20 mouse cellular contexts compared by ENCODE assay signal in the genomic region with DNA sequence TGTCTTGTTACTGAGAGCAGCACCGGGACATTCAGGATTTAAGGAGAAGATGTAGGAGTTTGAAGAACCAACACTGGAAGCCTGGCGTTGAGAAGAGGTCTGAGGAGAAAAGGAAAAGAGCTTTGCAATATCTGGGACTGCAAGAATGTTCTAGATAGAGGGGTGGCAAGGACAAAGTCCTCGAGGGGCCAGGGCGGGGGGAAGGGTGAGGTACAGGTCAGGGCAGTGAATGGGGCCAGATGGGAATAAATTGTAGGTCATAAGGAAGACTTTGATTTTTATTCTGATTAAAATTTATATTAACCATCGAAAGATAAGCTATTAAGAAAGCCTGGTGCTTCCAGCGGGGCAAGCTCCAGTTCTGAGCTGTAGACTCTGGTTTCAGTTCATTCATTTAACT. TPM values are rescaled to one million over a fixed set of nuclear protein-coding genes. Genes with fewer than 3 reads are reported as not detected.
A peak's percentile ranks its signal among the peaks of the same experiment; 100 is the strongest.
DNase-seq lines count a peak whose midpoint lies in the region; ATAC-seq and TF ChIP-seq lines count a peak whose summit lies in the region.
"Had no signal": no experiment of that assay in that cellular context is flagged by ENCODE, and none has a peak within 500 bp of the region (broad histone marks: within the 10 kb centered on the region; RNA-seq: fewer than 3 reads in every experiment).

No protein-coding gene starts in this region.

- no peak for DNase-seq in heart, embryonic 10.5 days (ENCODE audit: low spot score)
- no peak for DNase-seq in heart, adult 11 months
- DNase-seq in heart, postnatal 0 days (ENCODE audit: low spot score), result no peak
- no peak for DNase-seq in heart, postnatal 36 days
- DNase-seq in intestine, embryonic 14.5 days (ENCODE audit: low spot score), result peak; percentile 41
- no peak for DNase-seq in urinary bladder, postnatal 36 days (ENCODE audit: low spot score in 2 of 2)
- no peak for DNase-seq in layer of hippocampus, adult 11-12 months (ENCODE audit: low spot score)
- DNase-seq: adrenal gland, postnatal 14 days; kidney, adult 18-20 months had no signal

- H3K4me2 ChIP-seq in heart, postnatal 0 days (ENCODE audit: low read depth, low read length), result no peak overlapping the region
- no peak overlapping the region for H3K4me2 ChIP-seq in intestine, embryonic 14.5 days (ENCODE audit: low read length)
- 0 out of 2 replicates have a peak overlapping the region, but pooled peaks have one; percentile 58 for H3K4me2 ChIP-seq in intestine, embryonic 16.5 days (ENCODE audit: low read depth, low read length)
- H3K4me2 ChIP-seq: embryonic facial prominence, embryonic 12.5 days; forebrain, embryonic 15.5 days; hindbrain, embryonic 14.5 days had no signal

- peaks cover 32% of the 10 kb centered on the region for H3K27me3 ChIP-seq in heart, embryonic 10.5 days (ENCODE audit: insufficient read depth, poor library complexity, severe bottlenecking)
- H3K27me3 ChIP-seq in heart, postnatal 0 days (ENCODE audit: control insufficient read depth, insufficient read depth, low read length), result 0 out of 2 replicates have a peak, but pooled peaks cover 3% of the 10 kb centered on the region
- H3K27me3 ChIP-seq in intestine, embryonic 14.5 days (replicated peaks; ENCODE audit: control insufficient read depth, insufficient read depth, low read length), result no peaks in the 10 kb centered on the region
- no peaks in the 10 kb centered on the region for H3K27me3 ChIP-seq in intestine, embryonic 16.5 days (replicated peaks; ENCODE audit: control insufficient read depth, insufficient read depth, low read length)
- H3K27me3 ChIP-seq: CH12.LX, Patski had no signal

- peak overlapping the region; percentile 60; the same call in 1 of the 2 replicates for H3K27ac ChIP-seq in heart, embryonic 10.5 days
- peak overlapping the region; percentile 78 for H3K27ac ChIP-seq in heart, postnatal 0 days (ENCODE audit: low read depth)
- no peak overlapping the region for H3K27ac ChIP-seq in intestine, embryonic 14.5 days (ENCODE audit: low read depth)
- H3K27ac ChIP-seq in intestine, embryonic 16.5 days (ENCODE audit: low read length), result peak overlapping the region; percentile 95
- H3K27ac ChIP-seq: embryonic facial prominence, embryonic 12.5 days; forebrain, embryonic 15.5 days; hindbrain, embryonic 10.5 days; hindbrain, embryonic 14.5 days had no signal

- H3K36me3 ChIP-seq in heart, embryonic 10.5 days, result no peaks in the 10 kb centered on the region
- no peaks in the 10 kb centered on the region for H3K36me3 ChIP-seq in heart, postnatal 0 days (replicated peaks; ENCODE audit: control insufficient read depth, insufficient read depth, low read length)
- no peaks in the 10 kb centered on the region for H3K36me3 ChIP-seq in intestine, embryonic 14.5 days (ENCODE audit: control insufficient read depth, insufficient read depth, low read length)
- no peaks in the 10 kb centered on the region for H3K36me3 ChIP-seq in intestine, embryonic 16.5 days (ENCODE audit: control insufficient read depth, insufficient read depth, low read length)
- H3K36me3 ChIP-seq: embryonic facial prominence, embryonic 12.5 days; forebrain, embryonic 15.5 days; heart, embryonic 15.5 days; hindbrain, embryonic 10.5 days had no signal

- TF ChIP-seq EP300 in heart, postnatal 0 days (IDR thresholded peaks at IDR 0.05; ENCODE audit: low read depth), result no peak

- 0 out of 2 replicates have a peak overlapping the region, but pooled peaks have one; percentile 23 for H3K9ac ChIP-seq in heart, postnatal 0 days (replicated peaks; ENCODE audit: low read depth, low read length)
- no peak overlapping the region for H3K9ac ChIP-seq in intestine, embryonic 14.5 days (ENCODE audit: low read length)
- peak overlapping the region; percentile 71; the same call in 1 of the 2 replicates for H3K9ac ChIP-seq in intestine, embryonic 16.5 days (ENCODE audit: low read depth, low read length)
- H3K9ac ChIP-seq: embryonic facial prominence, embryonic 12.5 days; forebrain, embryonic 15.5 days; heart, embryonic 15.5 days; hindbrain, embryonic 14.5 days had no signal

- H3K9me3 ChIP-seq in heart, embryonic 10.5 days, result no peaks in the 10 kb centered on the region
- no peaks in the 10 kb centered on the region for H3K9me3 ChIP-seq in heart, postnatal 0 days (replicated peaks; ENCODE audit: control insufficient read depth, low read length)
- no peaks in the 10 kb centered on the region for H3K9me3 ChIP-seq in intestine, embryonic 14.5 days (ENCODE audit: control insufficient read depth, low read length)
- H3K9me3 ChIP-seq in intestine, embryonic 16.5 days (ENCODE audit: control insufficient read depth, low read length), result no peaks in the 10 kb centered on the region
- H3K9me3 ChIP-seq: embryonic facial prominence, embryonic 12.5 days; forebrain, embryonic 15.5 days; heart, embryonic 15.5 days; hindbrain, embryonic 10.5 days had no signal

- intact Hi-C loops in heart, postnatal 36 days (cut with DNase I), result no loop called here

- H3K4me1 ChIP-seq in heart, embryonic 10.5 days, result peaks cover 28% of the 10 kb centered on the region
- H3K4me1 ChIP-seq in heart, postnatal 0 days (ENCODE audit: control insufficient read depth, insufficient read depth), result peaks cover 15% of the 10 kb centered on the region
- peaks cover 13% of the 10 kb centered on the region for H3K4me1 ChIP-seq in intestine, embryonic 14.5 days (replicated peaks; ENCODE audit: control insufficient read depth, insufficient read depth, low read length)
- peaks cover 18% of the 10 kb centered on the region for H3K4me1 ChIP-seq in intestine, embryonic 16.5 days (ENCODE audit: control insufficient read depth, insufficient read depth, low read length)
- H3K4me1 ChIP-seq: forebrain, embryonic 15.5 days had no signal

- TF ChIP-seq CTCF in heart, postnatal 0 days (IDR thresholded peaks at IDR 0.05; ENCODE audit: low read depth), result no peak

- ATAC-seq in heart, postnatal 0 days (ENCODE audit: insufficient read depth, low read depth), result no peak
- no peak for ATAC-seq in intestine, embryonic 14.5 days (replicated peaks; ENCODE audit: low FRiP score, low TSS enrichment, low read depth)
- peak; percentile 50; the same call in 1 of the 2 replicates for ATAC-seq in intestine, embryonic 16.5 days
- ATAC-seq: activated CD4-positive, CD25-positive, alpha-beta regulatory T cell, adult 4 months; forebrain, embryonic 15.5 days; Patski had no signal

- 82% methylated on average over 6 of the region's 6 CpGs for WGBS in heart, embryonic 10.5 days
- 69% methylated on average over 6 of the region's 6 CpGs for WGBS in heart, postnatal 0 days
- WGBS in intestine, embryonic 14.5 days, result 81% methylated on average over 6 of the region's 6 CpGs
- 75% methylated on average over 6 of the region's 6 CpGs for WGBS in intestine, embryonic 16.5 days

- H3K4me3 ChIP-seq in heart, embryonic 10.5 days, result no peak overlapping the region
- H3K4me3 ChIP-seq in heart, postnatal 0 days (ENCODE audit: low read depth, low read length), result no peak overlapping the region
- no peak overlapping the region for H3K4me3 ChIP-seq in intestine, embryonic 14.5 days (ENCODE audit: low read depth, low read length)
- H3K4me3 ChIP-seq in intestine, embryonic 16.5 days (ENCODE audit: low read length), result no peak overlapping the region
- H3K4me3 ChIP-seq: embryonic facial prominence, embryonic 12.5 days; forebrain, embryonic 15.5 days; heart, embryonic 15.5 days; hindbrain, embryonic 10.5 days had no signal

RNA-seq across cellular contexts. Expression of gene Trim72, which starts 0.7 kb away (rescaled TPM):
- polyA plus RNA-seq in heart, embryonic 10.5 days (2016; fragmentation: Nextera tagmentation; extraction: Ambion mirVana), result 0.40 and 1.2 TPM in 2 replicates
- total RNA-seq in heart, postnatal 0 days (2014; rRNA removed; ENCODE audit: low replicate concordance), result 22.8 and 52.7 TPM in 2 replicates
- 2.2 and 2.3 TPM in 2 replicates for polyA plus RNA-seq in heart, postnatal 0 days (2015; fragmentation: Nextera tagmentation; extraction: Ambion mirVana)
- total RNA-seq in heart, postnatal 36 days (2021), result 100 to 1,000 TPM; 286 to 346 TPM
- 0.16 TPM in 1 of 2 replicates, not detected in the other for polyA plus RNA-seq in intestine, embryonic 14.5 days (2014; fragmentation: Nextera tagmentation; extraction: Ambion mirVana)
- 0.38 and 0.60 TPM in 2 replicates for polyA plus RNA-seq in intestine, embryonic 16.5 days (2015; fragmentation: Nextera tagmentation; extraction: Ambion mirVana)
- total RNA-seq: adrenal gland, postnatal 14 days; granulocyte monocyte progenitor cell, adult 5-6 weeks had no signal
- polyA plus RNA-seq: forebrain, embryonic 11.5 days; forebrain, embryonic 15.5 days; hindbrain, embryonic 10.5 days; hindbrain, embryonic 14.5 days had no signal

RNA-seq across cellular contexts. Expression of gene Pycard, which starts 9.4 kb away (rescaled TPM):
- 27.8 and 35.5 TPM in 2 replicates for polyA plus RNA-seq in heart, embryonic 10.5 days (2016; fragmentation: Nextera tagmentation; extraction: Ambion mirVana)
- 30.7 and 89.6 TPM in 2 replicates for total RNA-seq in heart, postnatal 0 days (2014; rRNA removed; ENCODE audit: low replicate concordance)
- polyA plus RNA-seq in heart, postnatal 0 days (2015; fragmentation: Nextera tagmentation; extraction: Ambion mirVana), result 43.0 and 46.4 TPM in 2 replicates
- total RNA-seq in heart, postnatal 36 days (2021), result 1 to 10 TPM; 7.7 to 9.8 TPM
- polyA plus RNA-seq in intestine, embryonic 14.5 days (2014; fragmentation: Nextera tagmentation; extraction: Ambion mirVana), result 208 and 275 TPM in 2 replicates
- polyA plus RNA-seq in intestine, embryonic 16.5 days (2015; fragmentation: Nextera tagmentation; extraction: Ambion mirVana), result 623 and 626 TPM in 2 replicates

RNA-seq across cellular contexts. Expression of gene Fus, which starts 35.8 kb away (rescaled TPM):
- polyA plus RNA-seq in heart, embryonic 10.5 days (2016; fragmentation: Nextera tagmentation; extraction: Ambion mirVana), result 280 and 362 TPM in 2 replicates
- 25.8 and 33.4 TPM in 2 replicates for total RNA-seq in heart, postnatal 0 days (2014; rRNA removed; ENCODE audit: low replicate concordance)
- polyA plus RNA-seq in heart, postnatal 0 days (2015; fragmentation: Nextera tagmentation; extraction: Ambion mirVana), result 134 and 175 TPM in 2 replicates
- total RNA-seq in heart, postnatal 36 days (2021), result 100 to 1,000 TPM; 154 to 216 TPM
- polyA plus RNA-seq in intestine, embryonic 14.5 days (2014; fragmentation: Nextera tagmentation; extraction: Ambion mirVana), result 52.5 and 59.5 TPM in 2 replicates
- 204 and 215 TPM in 2 replicates for polyA plus RNA-seq in intestine, embryonic 16.5 days (2015; fragmentation: Nextera tagmentation; extraction: Ambion mirVana)

RNA-seq across cellular contexts. Expression of gene Prss36, which starts 56.6 kb away (rescaled TPM):
- polyA plus RNA-seq in heart, embryonic 10.5 days (2016; fragmentation: Nextera tagmentation; extraction: Ambion mirVana), result 10.9 and 13.0 TPM in 2 replicates
- total RNA-seq in heart, postnatal 0 days (2014; rRNA removed; ENCODE audit: low replicate concordance), result 14.2 and 17.5 TPM in 2 replicates
- polyA plus RNA-seq in heart, postnatal 0 days (2015; fragmentation: Nextera tagmentation; extraction: Ambion mirVana), result 10.1 and 10.2 TPM in 2 replicates
- 1 to 10 TPM; 7.9 to 8.1 TPM for total RNA-seq in heart, postnatal 36 days (2021)
- polyA plus RNA-seq in intestine, embryonic 14.5 days (2014; fragmentation: Nextera tagmentation; extraction: Ambion mirVana), result 8.6 and 11.0 TPM in 2 replicates
- 9.6 and 10.3 TPM in 2 replicates for polyA plus RNA-seq in intestine, embryonic 16.5 days (2015; fragmentation: Nextera tagmentation; extraction: Ambion mirVana)

RNA-seq across cellular contexts. Expression of gene Itgam, which starts 59.3 kb away (rescaled TPM):
- polyA plus RNA-seq in heart, embryonic 10.5 days (2016; fragmentation: Nextera tagmentation; extraction: Ambion mirVana), result 0.06 and 0.25 TPM in 2 replicates
- total RNA-seq in heart, postnatal 0 days (2014; rRNA removed; ENCODE audit: low replicate concordance), result 0.38 and 1.9 TPM in 2 replicates
- 0.53 and 0.58 TPM in 2 replicates for polyA plus RNA-seq in heart, postnatal 0 days (2015; fragmentation: Nextera tagmentation; extraction: Ambion mirVana)
- total RNA-seq in heart, postnatal 36 days (2021), result 1 to 10 TPM; 7.1 to 7.3 TPM
- polyA plus RNA-seq in intestine, embryonic 14.5 days (2014; fragmentation: Nextera tagmentation; extraction: Ambion mirVana), result 0.94 and 1.7 TPM in 2 replicates
- 2.4 and 2.5 TPM in 2 replicates for polyA plus RNA-seq in intestine, embryonic 16.5 days (2015; fragmentation: Nextera tagmentation; extraction: Ambion mirVana)
- polyA plus RNA-seq: Patski had no signal
